ENCODE assay signal across 9 mouse cellular contexts in genomic region chr2:11425421-11426131, GRCm38 (mm10).
DNase-seq lines count a peak whose midpoint lies in the region; ATAC-seq lines count a peak whose summit lies in the region.
"Had no signal": no experiment of that assay in that cellular context is flagged by ENCODE, and none has a peak within 500 bp of the region (broad histone marks: within the 10 kb centered on the region; RNA-seq: fewer than 3 reads in every experiment).

No protein-coding gene starts in this region.

- peak; percentile 81 for ATAC-seq in kidney, embryonic 14.5 days (ENCODE audit: low FRiP score, low TSS enrichment)

- peak overlapping the region; percentile 5; the same call in 1 of the 2 replicates for H3K4me2 ChIP-seq in kidney, embryonic 14.5 days (replicated peaks; ENCODE audit: low read depth, low read length)
- H3K4me2 ChIP-seq: neural tube, embryonic 12.5 days had no signal

- H3K27ac ChIP-seq in kidney, embryonic 14.5 days (ENCODE audit: low read depth, low read length): peak overlapping the region; percentile 47
- no peak overlapping the region for H3K27ac ChIP-seq in forebrain, embryonic 10.5 days
- H3K27ac ChIP-seq: neural tube, embryonic 12.5 days had no signal

- H3K36me3 ChIP-seq in kidney, embryonic 14.5 days (ENCODE audit: control insufficient read depth, insufficient read depth, low read length): no peaks in the 10 kb centered on the region
- H3K36me3 ChIP-seq in forebrain, embryonic 10.5 days (replicated peaks): no peaks in the 10 kb centered on the region
- H3K36me3 ChIP-seq: neural tube, embryonic 12.5 days had no signal

- peaks cover 10% of the 10 kb centered on the region for H3K4me1 ChIP-seq in kidney, embryonic 14.5 days (ENCODE audit: control insufficient read depth, insufficient read depth, low read length)
- peaks cover 15% of the 10 kb centered on the region for H3K4me1 ChIP-seq in forebrain, embryonic 10.5 days

- H3K27me3 ChIP-seq in kidney, embryonic 14.5 days (ENCODE audit: control insufficient read depth, insufficient read depth, low read length): no peaks in the 10 kb centered on the region
- H3K27me3 ChIP-seq in forebrain, embryonic 10.5 days (ENCODE audit: poor library complexity, severe bottlenecking): no peaks in the 10 kb centered on the region
- H3K27me3 ChIP-seq: neural tube, embryonic 12.5 days had no signal

- peak; percentile 14 for DNase-seq in right cerebral cortex, postnatal 25 days
- DNase-seq in right cerebral cortex, postnatal 10 days (ENCODE audit: low spot score in 2 of 2): no peak
- DNase-seq in heart, adult 11 months: peak; percentile 97
- DNase-seq in lung, postnatal 36 days: peak; percentile 75
- DNase-seq in spleen, postnatal 4 days (ENCODE audit: low spot score in 2 of 2): no peak
- DNase-seq in cerebellum, postnatal 4 days (ENCODE audit: low spot score in 2 of 2): no peak
- DNase-seq in forebrain, embryonic 10.5 days (ENCODE audit: extremely low spot score, low spot score): no peak

- no peak overlapping the region for H3K4me3 ChIP-seq in kidney, embryonic 14.5 days (ENCODE audit: low read length)
- no peak overlapping the region for H3K4me3 ChIP-seq in forebrain, embryonic 10.5 days
- H3K4me3 ChIP-seq: neural tube, embryonic 12.5 days had no signal

- no peaks in the 10 kb centered on the region for H3K9me3 ChIP-seq in kidney, embryonic 14.5 days (ENCODE audit: control insufficient read depth, low read length)
- no peaks in the 10 kb centered on the region for H3K9me3 ChIP-seq in forebrain, embryonic 10.5 days
- H3K9me3 ChIP-seq: neural tube, embryonic 12.5 days had no signal

- 7% methylated on average over 5 of the region's 5 CpGs for WGBS in kidney, embryonic 14.5 days
- WGBS in forebrain, embryonic 10.5 days: 51% methylated on average over 5 of the region's 5 CpGs

- H3K9ac ChIP-seq in kidney, embryonic 14.5 days (ENCODE audit: low read depth, low read length): no peak overlapping the region
- H3K9ac ChIP-seq: neural tube, embryonic 12.5 days had no signal

Comparison
In these comparisons a context has a peak if more than half of its experiments do, and no peak if none do; other contexts are left out.
1. DNase-seq: peak in right cerebral cortex, postnatal 25 days (single experiment), heart, adult 11 months (single experiment) and lung, postnatal 36 days (single experiment); none in right cerebral cortex, postnatal 10 days (0 of 2), spleen, postnatal 4 days (0 of 2), cerebellum, postnatal 4 days (0 of 2) and forebrain, embryonic 10.5 days (single experiment).